Mouse (Mus musculus): ENCODE measurements at regions not wholly inside any gene's neighbourhood (a gene's known extent, or its start where the extent isn't known, plus 50 kb on each side); places are given as distances from the start of the nearest gene placed in this dataset.

- TF ChIP-seq POLR2A (IDR thresholded peaks at IDR 0.05; ENCODE audit: extremely low read depth, insufficient read depth, low read length) (no peak), CTCF (IDR thresholded peaks at IDR 0.05; ENCODE audit: low read depth, low read length) (no peak)
Observed at GRCm38 (mm10) chr1:169076006-169076405, 455.3 kb downstream of the Nuf2 start.

Measured in liver, adult 2 months (tissue).